25 mouse cellular contexts compared by ENCODE assay signal in genomic region chr6:145972107-145972506, GRCm38 (mm10). TPM values are rescaled to one million over a fixed set of nuclear protein-coding genes. Genes with fewer than 3 reads are reported as not detected.
A peak's percentile ranks its signal among the peaks of the same experiment; 100 is the strongest.
DNase-seq lines count a peak whose midpoint lies in the region; ATAC-seq lines count a peak whose summit lies in the region.
"Had no signal": no experiment of that assay in that cellular context is flagged by ENCODE, and none has a peak within 500 bp of the region (broad histone marks: within the 10 kb centered on the region; RNA-seq: fewer than 3 reads in every experiment).

No protein-coding gene starts in this region.

- WGBS in heart, embryonic 10.5 days = 80% methylated on average over 4 of the region's 4 CpGs
- WGBS in embryonic facial prominence, embryonic 10.5 days = 86% methylated on average over 4 of the region's 4 CpGs

- peaks cover 47% of the 10 kb centered on the region for H3K4me1 ChIP-seq in heart, embryonic 10.5 days
- H3K4me1 ChIP-seq in embryonic facial prominence, embryonic 10.5 days = peaks cover 20% of the 10 kb centered on the region
- H3K4me1 ChIP-seq: forebrain, embryonic 12.5 days; forebrain, embryonic 15.5 days had no signal

- H3K27me3 ChIP-seq in heart, embryonic 10.5 days (ENCODE audit: insufficient read depth, poor library complexity, severe bottlenecking) = no peaks in the 10 kb centered on the region
- no peaks in the 10 kb centered on the region for H3K27me3 ChIP-seq in embryonic facial prominence, embryonic 10.5 days (replicated peaks; ENCODE audit: low read depth, poor library complexity, severe bottlenecking)
- H3K27me3 ChIP-seq: embryonic facial prominence, embryonic 13.5 days; forebrain, embryonic 12.5 days; forebrain, embryonic 15.5 days; hindbrain, embryonic 13.5 days had no signal

- no peak overlapping the region for H3K4me3 ChIP-seq in heart, embryonic 10.5 days
- no peak overlapping the region for H3K4me3 ChIP-seq in embryonic facial prominence, embryonic 10.5 days
- H3K4me3 ChIP-seq: embryonic facial prominence, embryonic 13.5 days; erythroblast, embryonic 14.5 days; forebrain, embryonic 12.5 days; forebrain, embryonic 15.5 days; heart, adult 2 months; hindbrain, embryonic 10.5 days; hindbrain, embryonic 13.5 days had no signal

- ATAC-seq in granulocyte monocyte progenitor cell, adult 5-6 weeks (replicated peaks; ENCODE audit: poor library complexity, severe bottlenecking) = peak; percentile 62
- peak; percentile 50 for ATAC-seq in megakaryocyte progenitor cell, adult 5-6 weeks (replicated peaks; ENCODE audit: poor library complexity)
- ATAC-seq: forebrain, embryonic 15.5 days; hindbrain, postnatal 0 days had no signal

- no peak for DNase-seq in heart, embryonic 10.5 days (ENCODE audit: low spot score)
- no peak for DNase-seq in heart, postnatal 25 days (ENCODE audit: low spot score)
- peak; percentile 36 for DNase-seq in 416B (ENCODE audit: low read depth)
- DNase-seq in embryonic facial prominence, embryonic 10.5 days (ENCODE audit: low spot score) = no peak
- no peak for DNase-seq in urinary bladder, postnatal 10 days (ENCODE audit: low spot score)
- DNase-seq: adrenal gland, postnatal 25 days; cerebellum, adult 11 months; cerebellum, adult 2 months; cerebellum, adult 9-11 months; cerebellum, postnatal 25 days; gastrocnemius, postnatal 25 days; heart, adult 2 months; heart, postnatal 36 days had no signal

- H3K9me3 ChIP-seq in heart, embryonic 10.5 days = no peaks in the 10 kb centered on the region
- no peaks in the 10 kb centered on the region for H3K9me3 ChIP-seq in embryonic facial prominence, embryonic 10.5 days
- H3K9me3 ChIP-seq: embryonic facial prominence, embryonic 13.5 days; forebrain, embryonic 12.5 days; forebrain, embryonic 15.5 days; hindbrain, embryonic 10.5 days; hindbrain, embryonic 13.5 days had no signal

- intact Hi-C loops in heart, postnatal 25 days (cut with DNase I) = no loop called here

- no peaks in the 10 kb centered on the region for H3K36me3 ChIP-seq in heart, embryonic 10.5 days
- H3K36me3 ChIP-seq in embryonic facial prominence, embryonic 10.5 days (replicated peaks) = no peaks in the 10 kb centered on the region
- H3K36me3 ChIP-seq: embryonic facial prominence, embryonic 13.5 days; forebrain, embryonic 12.5 days; forebrain, embryonic 15.5 days; hindbrain, embryonic 10.5 days; hindbrain, embryonic 13.5 days had no signal

- H3K27ac ChIP-seq in heart, embryonic 10.5 days = peak overlapping the region; percentile 59; the same call in 1 of the 2 replicates
- H3K27ac ChIP-seq in embryonic facial prominence, embryonic 10.5 days (replicated peaks) = no peak overlapping the region
- H3K27ac ChIP-seq: embryonic facial prominence, embryonic 13.5 days; forebrain, embryonic 12.5 days; forebrain, embryonic 15.5 days; heart, adult 2 months; hindbrain, embryonic 10.5 days; hindbrain, embryonic 13.5 days; hindbrain, postnatal 0 days had no signal

RNA-seq across cellular contexts. Expression of gene Sspn, which starts 40.7 kb away (rescaled TPM):
- polyA plus RNA-seq in heart, embryonic 10.5 days (2016; fragmentation: Nextera tagmentation; extraction: Ambion mirVana) = 26.6 and 46.8 TPM in 2 replicates
- total RNA-seq in heart, postnatal 25 days (2021) = 100 to 1,000 TPM; 136 to 145 TPM
- total RNA-seq in granulocyte monocyte progenitor cell, adult 5-6 weeks (2014; fragmentation: Nextera tagmentation) = not detected in 2 replicates
- not detected in 2 replicates for total RNA-seq in granulocyte monocyte progenitor cell, adult 5-6 weeks (2017)
- not detected in 2 replicates for total RNA-seq in megakaryocyte progenitor cell, adult 5-6 weeks (2015)
- not detected in 2 replicates for total RNA-seq in megakaryocyte progenitor cell, adult 5-6 weeks (2017)
- 1.9 and 2.9 TPM in 2 replicates for polyA plus RNA-seq in embryonic facial prominence, embryonic 10.5 days (2016; fragmentation: Nextera tagmentation; extraction: Ambion mirVana)
- total RNA-seq: common myeloid progenitor, adult 5-6 weeks; MEL had no signal
- polyA plus RNA-seq: CD4-positive, CD25-positive, alpha-beta regulatory T cell, adult 4 months; erythroblast, embryonic 14.5 days had no signal

Comparison
In these comparisons a context has a peak if more than half of its experiments do, and no peak if none do; other contexts are left out.
1. RNA of gene Sspn, which starts 40.7 kb away (total RNA-seq): 136 to 145 TPM in heart, postnatal 25 days; not detected in granulocyte monocyte progenitor cell, adult 5-6 weeks and not detected in megakaryocyte progenitor cell, adult 5-6 weeks; every median in the first group is over 100 times any median in the second.